Mouse (Mus musculus): Measurements from ENCODE around the gene Hivep3.

Hivep3 gene

DNA sequence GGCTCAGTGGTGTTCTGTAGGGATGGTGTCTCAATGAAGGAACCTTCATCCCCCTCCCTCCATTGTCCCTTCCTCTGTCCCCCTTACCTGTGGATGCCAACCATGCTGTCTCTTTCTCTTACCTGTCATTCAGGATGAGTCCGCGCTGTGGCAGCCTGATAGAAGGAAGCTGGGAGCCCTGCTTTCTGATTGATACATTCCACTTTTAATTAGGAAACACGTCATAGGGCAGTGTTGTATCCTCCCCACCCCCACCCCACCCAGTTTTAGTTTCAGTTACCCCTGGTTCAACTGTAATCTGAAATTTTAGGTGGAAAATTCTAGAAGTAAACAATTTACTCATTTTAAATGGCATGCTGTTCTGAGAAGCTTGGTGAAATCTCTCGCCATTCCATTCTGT, 173.5 kb downstream of the Hivep3 start:
- DNase-seq (ENCODE audit: low spot score) = no peak

DNA sequence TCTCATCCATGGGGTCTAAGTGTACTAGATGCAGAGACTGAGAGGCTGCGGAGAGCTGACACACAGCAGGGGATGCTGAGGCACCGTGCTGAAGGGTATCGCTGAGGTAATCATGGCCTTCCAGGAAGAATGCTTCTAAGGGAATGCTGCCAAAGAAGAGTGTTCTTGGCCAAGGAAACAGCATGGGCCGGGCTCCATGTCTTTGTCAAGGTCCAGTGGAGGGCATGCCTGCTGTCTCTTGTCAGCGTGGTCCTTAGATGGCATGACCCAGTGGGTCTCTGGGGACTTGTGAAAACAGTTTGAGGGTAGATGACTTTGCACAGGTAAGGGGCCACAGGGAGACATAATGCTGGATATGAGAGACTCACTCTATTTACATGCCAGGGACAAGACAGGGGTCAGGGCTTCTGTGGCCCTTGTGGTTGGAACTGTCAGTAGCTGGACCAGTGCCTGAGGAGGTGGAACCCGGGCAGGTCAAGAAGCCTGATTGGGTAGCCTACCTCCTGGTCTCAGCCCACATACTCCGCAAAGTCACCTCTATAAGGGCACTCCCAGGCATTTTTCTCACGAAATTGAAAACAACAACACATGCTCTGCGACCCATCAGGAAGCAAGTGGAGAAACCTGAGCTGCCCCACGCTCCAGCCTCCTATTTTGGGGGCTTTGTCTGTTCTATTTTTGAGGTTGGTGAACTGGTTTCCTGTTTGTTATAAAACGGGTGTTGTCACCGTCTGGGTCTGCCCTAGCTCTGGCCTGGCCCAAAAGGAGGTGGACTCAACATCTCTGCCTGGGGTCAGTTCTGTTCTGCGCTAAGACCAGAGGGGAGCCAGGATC, 177.7 kb downstream of the Hivep3 start:
- peak; percentile 11 for DNase-seq (ENCODE audit: low spot score)

DNA sequence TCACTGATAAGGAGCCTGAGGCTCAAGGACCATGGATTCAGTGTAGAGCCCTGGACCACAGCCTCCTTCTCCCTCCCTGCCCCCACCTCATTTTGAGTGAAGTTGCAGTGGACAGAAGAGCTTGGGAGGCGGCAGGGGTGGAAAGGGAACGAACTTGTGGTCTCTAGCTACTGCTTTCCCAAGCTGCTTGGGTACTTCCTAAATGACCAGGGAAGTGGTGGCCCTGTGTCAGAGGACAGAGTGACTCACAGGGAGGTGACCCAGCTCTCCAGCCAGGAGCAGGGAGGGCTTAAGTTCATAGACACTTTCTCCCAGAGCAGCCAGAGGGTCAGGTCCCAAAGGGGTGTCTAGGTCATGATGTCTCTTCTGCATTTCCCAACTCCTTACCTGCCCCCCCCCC, 178.6 kb downstream of the Hivep3 start:
- no peak for DNase-seq (ENCODE audit: low spot score)

DNA sequence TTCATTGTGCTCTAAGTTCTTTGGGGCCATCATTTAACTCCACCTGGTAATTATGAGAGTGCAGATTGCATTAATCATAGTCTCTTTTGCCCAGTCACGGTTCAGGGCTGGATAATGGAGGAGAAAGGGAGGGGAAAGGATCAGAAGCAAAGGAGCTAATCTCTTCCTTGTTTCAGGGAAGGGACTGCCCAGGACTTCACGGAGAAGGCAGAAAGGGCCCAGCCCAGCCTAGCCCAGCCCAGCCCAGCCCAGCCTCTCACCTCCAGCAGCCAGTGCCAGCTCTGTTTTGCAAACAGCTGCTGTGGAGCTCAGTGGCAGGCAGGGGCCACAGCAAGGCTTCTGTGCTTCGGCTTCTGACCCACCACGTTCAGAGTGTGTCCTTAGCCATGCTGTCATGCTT, 180.6 kb downstream of the Hivep3 start:
- DNase-seq (ENCODE audit: low spot score) = no peak

DNA sequence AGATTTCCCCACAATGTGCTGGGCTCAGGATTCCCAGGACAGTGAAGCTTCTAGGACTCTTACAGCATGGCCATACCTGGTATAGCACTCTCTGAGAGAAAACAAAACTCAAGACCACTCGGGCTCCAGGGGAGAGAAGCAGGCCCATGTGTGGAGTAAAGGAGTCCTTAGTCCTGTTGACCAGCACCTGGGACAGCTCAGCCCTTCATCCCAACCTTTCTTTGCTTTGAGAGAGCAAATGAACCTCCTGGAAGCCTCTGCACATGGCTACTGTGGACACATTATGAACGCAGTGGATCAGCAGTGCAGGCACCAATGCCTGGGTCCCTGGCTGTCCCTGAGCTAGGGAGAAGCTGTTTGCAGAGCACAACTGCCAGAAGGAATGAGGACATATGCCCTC, 181.5 kb downstream of the Hivep3 start:
- DNase-seq (ENCODE audit: low spot score) = no peak

DNA sequence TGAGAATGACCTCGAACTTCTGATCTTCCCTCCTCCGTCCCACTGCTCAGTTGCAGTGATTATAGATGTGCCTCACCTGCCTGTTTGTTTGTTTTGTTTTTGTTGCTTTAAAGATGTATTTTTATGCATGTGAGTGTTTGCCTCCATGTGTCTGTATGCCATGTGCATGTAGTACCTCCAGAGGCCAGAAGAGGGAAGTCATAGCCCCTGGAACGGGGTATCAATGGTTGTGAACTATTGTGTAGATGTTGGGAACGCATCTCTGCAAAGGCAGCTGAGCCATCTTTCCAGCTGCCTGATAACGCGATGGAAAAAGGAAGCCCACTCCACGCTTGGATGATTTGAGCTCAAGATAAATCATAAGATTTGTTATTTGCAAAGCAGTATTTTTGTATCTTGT, 183.9 kb downstream of the Hivep3 start:
- no peak for DNase-seq (ENCODE audit: low spot score)

DNA sequence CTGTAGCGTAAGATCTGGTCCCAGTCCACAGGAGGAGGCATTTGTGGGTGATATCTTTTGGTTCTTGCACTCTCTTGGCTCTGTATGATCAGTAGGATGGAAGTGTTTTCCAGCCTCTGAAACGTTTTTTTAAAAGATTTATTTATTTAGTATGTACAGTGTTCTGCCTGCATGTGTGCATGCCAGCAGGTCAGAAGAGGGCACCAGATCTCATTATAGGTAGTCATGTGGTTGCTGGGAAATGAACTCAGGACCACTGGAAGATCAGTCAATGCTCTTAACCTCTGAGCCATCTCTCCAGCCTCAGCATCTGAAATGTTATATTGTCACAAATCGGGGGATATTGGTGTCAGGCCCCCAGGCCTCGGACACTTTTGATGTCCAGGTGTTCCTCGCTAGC, 185.8 kb downstream of the Hivep3 start:
- DNase-seq (ENCODE audit: low spot score) = no peak

DNA sequence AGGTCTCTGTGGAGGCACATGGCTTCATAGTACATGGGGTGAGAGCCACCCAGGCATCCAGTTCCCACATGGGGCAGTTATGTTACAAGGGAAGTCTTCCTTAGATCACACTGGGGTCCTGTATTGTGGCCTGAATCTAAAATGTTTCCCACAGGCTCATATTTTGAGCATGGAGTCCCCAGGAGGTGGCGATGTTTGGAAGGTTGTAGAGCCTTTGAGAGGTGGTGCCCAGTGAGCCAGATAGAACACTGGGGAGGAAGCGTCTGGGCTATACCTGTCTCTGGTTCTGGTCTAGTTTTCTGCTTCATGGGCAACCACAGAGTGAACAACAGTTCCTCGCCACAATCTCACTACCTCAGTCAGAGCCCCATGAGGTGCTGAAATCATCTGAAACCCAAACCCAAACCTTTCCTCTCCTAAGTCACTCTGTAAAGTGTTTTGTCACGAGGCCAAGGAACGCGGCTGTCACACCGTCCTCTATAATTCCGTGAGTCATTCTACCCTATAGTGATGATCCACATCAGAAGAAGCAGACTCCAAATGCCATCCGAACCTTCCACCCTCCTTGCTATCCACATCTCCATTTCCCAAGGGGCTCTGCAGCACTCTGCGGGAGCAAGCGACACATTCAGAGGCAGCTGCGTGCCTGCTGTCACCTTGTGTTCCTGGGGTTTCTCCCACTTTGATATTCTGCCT, 187.6 kb downstream of the Hivep3 start:
- DNase-seq (ENCODE audit: low spot score) = no peak

DNA sequence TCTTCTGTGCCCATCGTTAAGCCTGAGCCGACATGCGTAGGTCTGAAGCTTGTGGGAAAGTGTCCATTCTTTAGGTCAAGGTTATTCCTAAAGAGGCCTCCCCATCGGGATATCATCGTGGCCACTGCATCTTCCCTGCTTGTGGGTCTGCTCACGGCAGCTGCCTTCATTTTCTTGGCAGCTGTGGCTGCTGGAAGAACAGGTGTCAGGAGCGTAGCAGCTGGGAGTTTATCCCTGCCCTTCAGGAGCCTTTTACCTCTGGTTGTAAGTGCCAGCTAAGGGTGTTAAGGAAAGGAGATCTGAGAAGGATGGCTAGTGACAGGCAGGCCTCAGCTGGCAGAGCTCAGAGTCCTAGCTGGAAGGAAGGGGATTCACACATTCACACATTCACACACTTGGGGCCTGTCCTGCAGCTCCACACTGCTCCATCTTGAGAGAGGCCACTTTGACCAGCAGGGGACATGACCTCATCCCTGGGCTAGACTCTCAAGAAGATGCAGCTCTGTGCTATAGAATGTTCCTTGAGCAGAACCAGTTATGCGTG, 188.2 kb downstream of the Hivep3 start:
- DNase-seq (ENCODE audit: low spot score) = no peak

DNA sequence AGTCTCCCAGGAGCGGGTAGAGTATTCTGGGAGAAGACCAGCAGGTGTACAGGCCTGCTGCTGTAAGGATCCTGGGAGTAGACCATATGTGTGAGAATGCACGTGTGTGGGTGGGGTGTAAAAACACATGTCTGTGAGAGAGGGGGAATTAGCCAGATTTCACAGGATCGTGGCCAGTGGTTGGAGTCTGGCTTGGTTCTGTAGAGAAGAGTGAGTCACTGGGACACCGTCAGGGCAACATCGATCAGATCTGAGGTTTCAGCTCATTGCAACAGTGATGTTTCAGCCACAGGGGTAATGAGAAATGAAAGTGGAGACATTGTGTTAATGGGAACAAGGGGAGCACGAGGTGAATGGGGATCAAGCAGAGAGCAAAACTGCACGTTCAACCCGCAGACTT, 189.4 kb downstream of the Hivep3 start:
- no peak for DNase-seq (ENCODE audit: low spot score)

DNA sequence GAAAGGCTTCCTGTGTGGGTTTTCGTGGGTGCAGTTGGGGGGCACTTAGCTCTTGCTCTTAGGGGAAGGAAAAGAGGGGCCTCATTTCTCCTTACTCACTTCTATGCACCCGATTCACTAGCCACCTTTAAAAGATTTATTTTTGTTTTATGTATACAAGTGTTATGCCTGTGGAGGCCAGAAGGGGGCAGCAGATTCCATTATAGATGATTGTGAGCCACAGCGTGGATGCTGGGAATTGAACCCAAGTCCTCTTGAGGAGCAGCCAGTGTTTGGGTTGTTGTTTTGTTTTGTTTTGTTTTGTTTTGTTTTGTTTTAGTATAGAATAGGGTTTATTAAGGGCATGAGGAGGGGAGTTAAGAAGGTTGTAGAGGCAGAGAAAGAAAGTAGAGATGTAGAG, 189.8 kb downstream of the Hivep3 start:
- DNase-seq (ENCODE audit: low spot score) = no peak

DNA sequence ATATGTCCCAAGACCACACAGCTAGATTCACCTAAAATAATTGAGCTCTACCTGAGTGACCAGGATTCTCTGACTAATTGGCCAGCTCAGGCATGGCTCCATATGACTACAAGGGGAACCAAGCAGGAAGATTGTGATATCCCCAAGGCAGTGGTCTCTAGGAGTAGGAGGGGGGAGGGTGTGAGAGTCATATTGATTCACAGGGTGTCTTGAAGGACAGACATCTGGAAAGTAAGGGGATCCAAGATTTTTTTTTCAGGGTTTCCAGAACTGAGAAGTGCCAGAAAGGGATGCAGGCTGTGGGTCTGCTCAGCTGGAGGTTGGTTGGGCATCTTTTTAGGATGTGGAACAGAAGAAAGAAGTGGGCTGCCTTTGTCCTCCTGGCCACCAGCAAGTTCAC, 191.5 kb downstream of the Hivep3 start:
- DNase-seq (ENCODE audit: low spot score) = no peak

DNA sequence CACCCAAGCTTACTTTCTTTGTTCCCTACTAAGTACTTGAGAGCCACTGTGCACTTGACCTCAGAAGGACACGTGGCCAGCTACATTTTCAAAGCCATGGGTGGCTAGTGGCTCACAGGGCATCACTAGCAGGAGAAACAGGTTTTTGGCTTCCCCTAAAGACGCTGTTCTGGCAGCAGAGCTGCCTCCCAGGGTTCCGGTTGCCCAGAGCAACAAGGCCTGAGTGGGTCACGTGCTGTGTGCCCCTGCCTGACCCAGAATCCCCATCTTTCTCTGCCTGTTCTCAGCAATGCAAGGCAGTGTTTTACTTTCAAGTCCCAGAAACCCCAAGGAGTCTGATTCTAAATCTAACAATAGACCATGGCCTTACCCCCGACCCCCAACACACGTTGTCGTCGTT, 198.3 kb downstream of the Hivep3 start:
- no peak for DNase-seq (ENCODE audit: low spot score)

DNA sequence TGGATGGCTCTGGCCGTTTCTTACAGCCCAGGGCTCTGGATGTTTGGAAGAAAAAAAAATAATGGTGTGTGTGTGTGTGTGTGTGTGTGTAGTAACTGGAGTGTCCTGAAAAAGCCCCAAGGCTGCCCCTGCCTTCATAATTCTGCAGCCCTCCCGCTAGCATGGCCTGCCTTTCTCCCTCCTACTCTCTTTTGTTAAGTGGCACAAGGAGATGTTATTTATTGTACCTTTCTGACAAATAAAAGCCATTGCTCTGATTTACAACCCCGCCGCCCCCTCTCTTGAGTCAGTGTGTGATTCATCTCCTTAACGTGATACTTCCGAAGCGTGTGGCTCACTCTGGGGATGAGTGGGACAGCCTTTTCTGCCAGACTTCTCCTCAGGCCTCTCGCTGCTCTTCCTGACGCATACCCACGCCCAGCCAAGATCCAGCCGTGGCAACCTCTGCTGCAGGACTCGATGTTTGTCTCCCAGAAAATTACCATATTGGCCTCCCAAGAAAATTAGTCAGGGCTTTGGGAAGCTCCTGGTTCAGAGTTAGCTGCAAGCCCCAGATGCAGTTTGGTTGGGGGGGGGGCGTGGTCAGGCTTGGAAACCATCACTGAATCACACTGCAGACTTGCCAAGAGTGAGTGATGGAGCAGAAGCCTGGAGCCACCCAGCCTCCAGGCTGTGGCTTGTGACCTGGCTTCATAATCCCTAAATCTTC, 199.1 kb downstream of the Hivep3 start:
- no peak for DNase-seq (ENCODE audit: low spot score)

DNA sequence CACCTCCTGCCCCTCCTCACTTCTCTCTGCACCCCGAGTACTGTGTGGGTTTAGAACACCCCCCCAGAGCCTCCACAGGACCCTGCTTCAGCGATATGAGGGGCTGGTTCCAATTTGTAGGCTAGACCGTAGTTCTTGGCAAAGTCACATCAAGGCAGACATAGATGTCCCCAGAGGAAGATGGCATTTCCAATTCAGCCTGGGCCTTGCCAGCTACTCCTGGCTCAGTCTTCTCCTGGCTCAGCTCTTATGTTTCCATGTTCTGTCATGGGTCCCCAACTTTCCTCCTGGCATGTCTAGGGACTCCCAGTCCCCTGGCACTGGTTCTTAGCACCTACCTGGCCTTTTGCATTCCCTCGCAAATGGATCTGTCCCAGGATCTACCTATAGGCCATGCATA, 201.3 kb downstream of the Hivep3 start:
- DNase-seq (ENCODE audit: low spot score) = no peak

DNA sequence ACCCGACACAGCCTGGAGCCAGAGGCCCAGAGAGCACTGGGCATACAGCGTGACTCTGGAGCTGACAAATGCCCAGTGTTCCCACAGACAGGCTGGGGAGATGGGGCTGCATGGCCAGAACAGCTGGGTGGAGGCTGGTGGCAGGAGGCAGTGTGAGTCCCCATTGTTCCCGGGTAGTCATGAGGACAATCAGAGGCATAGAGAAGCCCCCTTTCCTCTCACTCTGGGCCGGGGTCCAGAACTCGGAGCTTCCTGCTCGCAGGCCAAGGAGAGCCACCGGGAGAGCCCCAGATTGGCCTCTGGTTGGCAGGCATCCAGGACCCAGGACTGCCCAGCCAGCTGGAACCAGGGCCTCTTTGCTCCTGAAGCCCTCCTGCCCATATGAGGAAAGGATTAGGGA, 204.3 kb downstream of the Hivep3 start:
- no peak for DNase-seq (ENCODE audit: low spot score)

DNA sequence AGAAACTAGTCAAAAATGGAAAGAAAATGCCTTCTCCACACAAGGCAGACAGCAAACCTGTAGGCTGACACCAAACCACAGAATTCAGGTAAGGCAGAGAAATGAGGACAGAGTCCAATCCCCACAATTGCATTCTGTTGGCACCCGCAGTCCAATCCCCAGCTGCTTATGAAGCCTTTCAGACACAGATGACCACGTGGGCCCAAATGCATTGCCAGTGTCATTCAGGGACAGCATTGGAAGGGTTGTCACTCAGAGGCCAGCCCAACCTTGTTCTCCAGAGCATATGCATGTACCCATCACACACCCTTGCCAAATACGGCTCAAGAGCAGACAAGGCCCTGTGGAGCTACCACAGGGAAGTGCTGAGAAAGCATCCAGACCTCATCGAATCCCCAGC, 204.9 kb downstream of the Hivep3 start:
- DNase-seq (ENCODE audit: low spot score) = no peak

DNA sequence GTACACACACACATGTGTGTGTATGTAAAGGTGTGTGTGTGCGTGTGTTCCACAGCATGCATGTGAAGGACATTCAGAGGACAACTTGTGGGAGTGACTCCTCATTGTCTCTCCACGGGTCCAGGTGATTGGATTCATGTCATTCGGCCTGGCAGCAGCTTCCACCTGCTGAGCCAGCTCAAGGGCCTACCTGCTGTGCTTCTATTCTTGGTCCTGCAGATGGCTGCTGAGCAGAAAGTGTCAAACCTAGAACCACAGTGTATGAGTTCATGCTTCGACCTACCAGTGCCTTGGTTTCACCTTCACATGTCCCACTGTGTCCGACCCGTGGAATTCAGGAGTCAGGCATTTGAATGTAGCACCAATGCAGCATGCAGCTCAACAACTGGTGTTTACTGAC, 206.2 kb downstream of the Hivep3 start:
- DNase-seq (ENCODE audit: low spot score) = no peak

DNA sequence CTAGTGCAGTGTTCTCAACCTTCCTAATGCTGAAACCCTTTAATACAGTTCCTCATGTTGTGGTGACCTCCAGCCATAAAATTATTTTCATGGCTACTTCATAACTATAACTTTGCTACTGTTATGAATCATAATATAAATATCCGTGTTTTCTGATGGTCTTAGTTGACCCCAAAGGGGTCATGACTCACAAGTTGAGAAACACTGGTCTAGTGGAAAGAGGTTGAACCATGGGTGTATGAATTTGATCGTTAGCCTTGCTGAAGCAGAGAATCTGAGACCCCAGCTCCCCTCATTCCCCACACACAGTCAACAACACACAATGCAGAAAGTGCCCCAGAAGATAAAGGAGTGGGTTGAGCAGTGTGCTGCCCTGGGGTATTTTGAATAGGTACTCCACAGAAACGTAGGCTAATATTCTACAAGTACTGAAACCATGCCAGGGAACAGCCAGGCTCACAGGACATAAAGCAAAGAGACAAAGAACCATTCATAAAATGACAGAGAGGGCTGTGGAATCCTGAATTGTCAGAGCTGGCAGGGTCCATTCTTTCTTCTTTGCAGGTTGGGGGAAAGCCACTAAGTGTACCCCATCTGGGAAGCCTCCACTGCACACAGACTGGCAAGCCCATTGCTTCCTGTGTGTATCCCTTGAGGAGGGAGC, 212.8 kb downstream of the Hivep3 start:
- no peak for DNase-seq (ENCODE audit: low spot score)

DNA sequence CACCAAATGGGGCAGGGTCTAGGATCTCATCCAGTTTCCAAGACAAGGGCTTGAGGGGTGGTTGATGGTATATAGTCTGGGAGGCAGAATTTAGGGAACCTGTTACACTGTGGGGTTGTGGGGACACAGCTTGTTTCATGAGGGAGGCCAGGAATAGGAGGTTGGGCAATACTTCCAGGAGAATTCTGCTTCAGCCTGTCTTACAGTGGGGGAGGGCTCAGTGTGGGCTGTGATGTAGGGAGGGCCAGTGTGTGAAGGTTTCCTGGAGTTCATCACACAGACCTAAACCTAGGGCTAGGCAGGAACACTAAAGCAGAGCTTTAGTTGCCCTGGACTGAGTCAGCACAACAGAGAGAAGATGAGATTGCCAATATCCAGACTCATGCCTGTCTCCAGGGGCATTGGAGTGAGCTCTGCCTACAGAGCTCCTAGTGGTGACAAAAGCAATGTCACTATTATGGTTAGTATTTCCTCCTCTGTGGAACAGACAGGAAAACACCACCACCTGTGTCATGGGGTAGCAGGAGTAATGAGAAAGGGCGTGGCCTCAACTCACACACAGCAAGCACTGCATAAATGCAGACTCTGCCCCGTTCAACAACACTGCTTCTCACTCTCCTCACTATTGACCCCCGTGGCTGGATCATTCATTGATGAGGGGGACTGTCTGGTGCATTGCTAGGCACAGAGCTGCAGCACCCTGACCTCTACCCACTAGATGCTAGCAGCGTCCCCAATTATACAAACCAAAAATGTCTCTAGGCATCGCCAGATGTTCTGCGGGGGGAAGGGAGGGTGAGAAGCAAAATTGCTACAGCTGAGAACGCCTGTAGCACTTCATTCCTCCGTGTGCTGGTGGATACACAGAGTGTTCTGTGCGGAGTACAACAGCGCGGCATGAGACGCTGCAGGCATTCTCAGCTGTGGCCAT, 213.9 kb downstream of the Hivep3 start:
- no peak for DNase-seq (ENCODE audit: low spot score)

DNA sequence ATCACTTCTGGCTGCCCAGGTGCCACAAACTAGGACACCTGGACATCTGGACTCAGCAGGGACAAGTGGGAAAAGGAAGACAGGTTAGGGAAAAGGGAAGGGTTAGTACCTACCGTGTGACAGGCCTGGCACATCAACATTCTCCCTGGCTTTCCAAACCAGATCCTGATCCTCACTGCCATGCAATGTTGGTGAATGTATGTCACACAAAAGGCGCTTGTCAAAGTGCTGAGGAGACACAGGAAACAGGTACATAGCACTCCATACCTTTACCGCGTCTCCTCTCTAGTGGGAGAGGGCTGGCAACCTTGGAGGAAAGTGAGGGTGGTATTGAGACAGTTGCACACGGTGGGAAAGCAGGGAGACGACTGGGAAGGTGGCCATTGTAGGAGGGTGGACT, 214.8 kb downstream of the Hivep3 start:
- no peak for DNase-seq (ENCODE audit: low spot score)

All from ovary, adult 18-20 months (tissue).